Mouse (Mus musculus) CH12.LX (cell line): ENCODE data around the gene Klhl5. TPM values are rescaled to one million over a fixed set of nuclear protein-coding genes. Genes with fewer than 3 reads are reported as not detected.
A peak's percentile ranks its signal among the peaks of the same experiment; 100 is the strongest.

Source experiments
- DNase-seq: peaks from one replicate; pipeline ENCODE4 v3.0.0-alpha.2; 2013; ENCODE audit errors: extremely low read depth
- H3K27ac ChIP-seq: 2 replicates; pipeline ENCODE4 v1.5.1; 2012; ENCODE audit warnings: low read depth, mild to moderate bottlenecking, control low read depth, moderate library complexity; ENCODE audit not compliant: insufficient read depth
- H3K27me3 ChIP-seq: replicated peaks from 2 replicates; pipeline ENCODE3; 2012; ENCODE audit warnings: inconsistent platforms
- H3K36me3 ChIP-seq, 2 experiments: replicated peaks in 1 of 2; 2 replicates each; pipeline versions ENCODE3 to v1.6.1; 2012; ENCODE audit warnings: inconsistent platforms in 1 of 2, low read length in 1 of 2, mild to moderate bottlenecking in 1 of 2, mixed read lengths in 1 of 2, moderate library complexity in 1 of 2; ENCODE audit not compliant: control insufficient read depth in 1 of 2, insufficient read depth in 1 of 2
- H3K4me1 ChIP-seq, 2 experiments: 2 replicates each; pipeline ENCODE4 v1.6.1; 2012; ENCODE audit warnings: inconsistent platforms in 1 of 2, moderate library complexity in 1 of 2; ENCODE audit not compliant: insufficient read depth in 2 of 2, control insufficient read depth in 1 of 2
- H3K4me2 ChIP-seq: 2 replicates; pipeline ENCODE4 v1.6.1; 2012; ENCODE audit warnings: low read depth, mild to moderate bottlenecking, control low read depth; ENCODE audit not compliant: poor library complexity, insufficient read depth, severe bottlenecking
- H3K4me3 ChIP-seq, 3 experiments: fragments of 150-350 bp in 1 of 3; sonication (generic) in 1 of 3; replicated peaks in 1 of 3; 2 replicates each; pipeline versions ENCODE3 to v1.5.1; 2011 to 2012; ENCODE audit warnings: low read depth in 2 of 3, low read length in 2 of 3, mild to moderate bottlenecking in 2 of 3, moderate library complexity in 2 of 3, control low read depth in 1 of 3, improper control_type of control experiment in 1 of 3, inconsistent platforms in 1 of 3, mixed read lengths in 1 of 3; ENCODE audit not compliant: poor library complexity in 1 of 3
- H3K79me2 ChIP-seq: replicated peaks from 2 replicates; pipeline ENCODE4 v1.6.1; 2012; ENCODE audit warnings: mild to moderate bottlenecking, moderate library complexity; ENCODE audit not compliant: control insufficient read depth, poor library complexity, insufficient read depth, severe bottlenecking; ENCODE audit errors: extremely low read depth
- H3K9ac ChIP-seq: 2 replicates; pipeline ENCODE4 v1.6.1; 2012; ENCODE audit warnings: low read depth, mild to moderate bottlenecking, control low read depth, moderate library complexity; ENCODE audit not compliant: insufficient read depth
- H3K9me3 ChIP-seq: replicated peaks from 2 replicates; pipeline ENCODE3; 2012; ENCODE audit warnings: low read length, inconsistent platforms, mixed read lengths
- CHD1 ChIP-seq: IDR thresholded peaks from 2 replicates; pipeline ENCODE4 v1.6.1; 2012; ENCODE audit warnings: low read depth, low read length, improper control_type of control experiment, inconsistent platforms
- CTCF ChIP-seq, 2 experiments: IDR thresholded peaks in 1 of 2; conservative IDR thresholded peaks in 1 of 2; 2 replicates each; pipeline ENCODE4 v1.5.1; 2011 to 2012; ENCODE audit warnings: low read depth in 2 of 2, low read length in 2 of 2, improper control_type of control experiment in 1 of 2, inconsistent platforms in 1 of 2, mild to moderate bottlenecking in 1 of 2, moderate library complexity in 1 of 2
- E2F4 ChIP-seq: IDR thresholded peaks from 2 replicates; pipeline ENCODE4 v1.6.1; 2011; ENCODE audit warnings: low read depth, low read length, improper control_type of control experiment; ENCODE audit not compliant: insufficient replicate concordance
- EP300 ChIP-seq: IDR thresholded peaks from 2 replicates; pipeline ENCODE4 v1.6.1; 2011; ENCODE audit warnings: low read length, improper control_type of control experiment
- HCFC1 ChIP-seq: IDR thresholded peaks from 2 replicates; pipeline ENCODE4 v1.6.1; 2012; ENCODE audit warnings: low read depth, mild to moderate bottlenecking, inconsistent platforms, low read length, improper control_type of control experiment
- JUND ChIP-seq: conservative IDR thresholded peaks from 2 replicates; pipeline ENCODE4 v1.6.1; 2011; ENCODE audit warnings: low read depth, low read length, improper control_type of control experiment
- KAT2A ChIP-seq: IDR thresholded peaks from 2 replicates; pipeline ENCODE4 v1.6.1; 2012; ENCODE audit warnings: low read length, improper control_type of control experiment, inconsistent platforms; ENCODE audit not compliant: insufficient replicate concordance
- MAZ ChIP-seq: IDR thresholded peaks from 2 replicates; pipeline ENCODE4 v1.6.1; 2012; ENCODE audit warnings: low read depth, mild to moderate bottlenecking, inconsistent platforms, low read length, improper control_type of control experiment, moderate library complexity
- MEF2A ChIP-seq: IDR thresholded peaks from 2 replicates; pipeline ENCODE4 v1.6.1; 2014; ENCODE audit warnings: low read depth, mild to moderate bottlenecking, inconsistent platforms, low read length, improper control_type of control experiment, borderline replicate concordance
- MYC ChIP-seq: IDR thresholded peaks from 2 replicates; pipeline ENCODE4 v1.6.1; 2011; ENCODE audit warnings: low read depth, mild to moderate bottlenecking, improper control_type of control experiment, low read length
- NELFE ChIP-seq: IDR thresholded peaks from 2 replicates; pipeline ENCODE4 v1.6.1; 2011; ENCODE audit warnings: low read depth, low read length, improper control_type of control experiment
- NRF1 ChIP-seq: IDR thresholded peaks from 2 replicates; pipeline ENCODE4 v1.6.1; 2014; ENCODE audit warnings: low read depth, mild to moderate bottlenecking, inconsistent platforms, low read length, improper control_type of control experiment, moderate library complexity
- PAX5 ChIP-seq: IDR thresholded peaks from 2 replicates; pipeline ENCODE4 v1.6.1; 2012; ENCODE audit warnings: low read length, inconsistent platforms, mixed read lengths
- RAD21 ChIP-seq: IDR thresholded peaks from 2 replicates; pipeline ENCODE4 v1.6.1; 2011; ENCODE audit warnings: low read depth, mild to moderate bottlenecking, low read length, improper control_type of control experiment, moderate library complexity
- RCOR1 ChIP-seq: conservative IDR thresholded peaks from 2 replicates; pipeline ENCODE4 v1.6.1; 2012; ENCODE audit warnings: low read depth, mild to moderate bottlenecking, inconsistent platforms, low read length, improper control_type of control experiment
- SMC3 ChIP-seq: IDR thresholded peaks from 2 replicates; pipeline ENCODE4 v1.6.1; 2011; ENCODE audit warnings: low read depth, low read length, improper control_type of control experiment
- TBP ChIP-seq: conservative IDR thresholded peaks from 2 replicates; pipeline ENCODE4 v1.6.1; 2011; ENCODE audit warnings: low read depth, low read length, improper control_type of control experiment
- TCF12 ChIP-seq: IDR thresholded peaks from 2 replicates; pipeline ENCODE4 v1.6.1; 2014; ENCODE audit warnings: low read depth, mild to moderate bottlenecking, inconsistent platforms, low read length, improper control_type of control experiment
- UBTF ChIP-seq: IDR thresholded peaks from 2 replicates; pipeline ENCODE4 v1.6.1; 2012; ENCODE audit warnings: low read depth, mild to moderate bottlenecking, inconsistent platforms, low read length, improper control_type of control experiment, moderate library complexity
- USF2 ChIP-seq: conservative IDR thresholded peaks from 2 replicates; pipeline ENCODE4 v1.6.1; 2011; ENCODE audit warnings: low read depth, low read length, improper control_type of control experiment
- ZC3H11A ChIP-seq: IDR thresholded peaks from 2 replicates; pipeline ENCODE4 v1.6.1; 2012; ENCODE audit warnings: low read depth, mild to moderate bottlenecking, inconsistent platforms, low read length, improper control_type of control experiment
- ZKSCAN1 ChIP-seq: IDR thresholded peaks from 2 replicates; pipeline ENCODE4 v1.6.1; 2012; ENCODE audit warnings: low read depth, inconsistent platforms, low read length, improper control_type of control experiment, borderline replicate concordance
- ZNF384 ChIP-seq: IDR thresholded peaks from 2 replicates; pipeline ENCODE4 v1.6.1; 2012; ENCODE audit warnings: low read depth, low read length, improper control_type of control experiment, inconsistent platforms
- dilution Hi-C: fragments of 300-500 bp; cut with MboI; formaldehyde crosslinking; loops from 2 replicates; pipeline ENCODE4 v1.14.3; 2020; ENCODE audit warnings: low sequenced_read_pairs; ENCODE audit not compliant: extremely low pct_unique_long_range_greater_than_20kb, extremely low pct_ligation_motif_present
- in situ Hi-C: fragments of 300-500 bp; cut with MboI; formaldehyde crosslinking; loops from 3 replicates; pipeline ENCODE4 v1.14.3; 2019; ENCODE audit warnings: low sequenced_read_pairs, low pct_ligation_motif_present, low pct_unique_long_range_greater_than_20kb, mixed read lengths
- polyA plus RNA-seq: library from polyadenylated mRNA; unstranded; fragments of >175 nt; gene quantifications from 2 replicates; pipeline ENCODE4 v1.2.1, GENCODE M21; 2012; ENCODE audit warnings: low read depth; ENCODE audit not compliant: insufficient read length
- total RNA-seq, 2 experiments: library from RNA; depleted of rRNA; stranded (reverse); fragments of 300-350 nt in 1 of 2; fragments of >200 nt in 1 of 2; gene quantifications; 2 replicates each; pipeline ENCODE4 v1.2.3; 2012 to 2014

Gene Klhl5
- total and polyA plus RNA-seq, 3 experiments, result 20.6 to 31.7 (median 23.2) TPM

- Histone ChIP-seq H3K9ac (no peak overlapping the region), H3K4me3 (no peak overlapping the region), H3K27me3 (no peaks in the 10 kb centered on the region), H3K9me3 (no peaks in the 10 kb centered on the region), H3K79me2 (no peaks in the 10 kb centered on the region), H3K4me2 (no peak overlapping the region), H3K4me1 (no peaks in the 10 kb centered on the region), H3K27ac (no peak overlapping the region), H3K36me3 (peaks cover 0 to 19% of the 10 kb centered on the region in 2 experiments)
- dilution Hi-C loops (no loop called here), in situ Hi-C loops (no loop called here)
- peak; percentile 52 for TF ChIP-seq RAD21
- TF ChIP-seq EP300, result no peak
- TF ChIP-seq RCOR1, result no peak
- no peak for TF ChIP-seq NELFE
- TF ChIP-seq MAZ, result no peak
- TF ChIP-seq CTCF (conservative IDR thresholded peaks at IDR 0.05 in 1 of 2, IDR thresholded peaks at IDR 0.05 in 1 of 2; ENCODE audit: low read depth in 2 of 2, low read length in 2 of 2), result peak in 1 of 2 experiments; percentile 47; a peak in 2 of 4 replicates
- no peak for TF ChIP-seq HCFC1
- no peak for TF ChIP-seq CHD1
- peak; percentile 48 for TF ChIP-seq SMC3
- no peak for TF ChIP-seq UBTF
- no peak for TF ChIP-seq ZC3H11A
- no peak for TF ChIP-seq TCF12
- TF ChIP-seq E2F4, result no peak
- TF ChIP-seq PAX5, result no peak
- TF ChIP-seq ZNF384, result peak; percentile 46; the same call in 1 of the 2 replicates
- TF ChIP-seq USF2, result no peak
- no peak for TF ChIP-seq ZKSCAN1
- no peak for TF ChIP-seq MYC
- TF ChIP-seq NRF1, result no peak
- TF ChIP-seq JUND, result no peak
- no peak for DNase-seq
Measured at GRCm38 (mm10) chr5:65126137-65126536, 18.8 kb downstream of the Klhl5 start.

- dilution Hi-C loops, result no loop called here
- peaks cover 0 to 13% of the 10 kb centered on the region in 2 experiments for H3K36me3 ChIP-seq
- H3K9ac ChIP-seq, result no peak overlapping the region
- no peak for DNase-seq
- H3K4me3 ChIP-seq, result no peak overlapping the region
- in situ Hi-C loops, result no loop called here
- no peaks in the 10 kb centered on the region for H3K27me3 ChIP-seq
- no peak overlapping the region for H3K4me2 ChIP-seq
- no peaks in the 10 kb centered on the region for H3K79me2 ChIP-seq
- H3K9me3 ChIP-seq, result no peaks in the 10 kb centered on the region
- no peaks in the 10 kb centered on the region for H3K4me1 ChIP-seq
- TF ChIP-seq SMC3 (no peak), TBP (no peak), ZNF384 (no peak), MEF2A (no peak), KAT2A (no peak), NRF1 (no peak), JUND (no peak)
- H3K27ac ChIP-seq, result no peak overlapping the region
Measured at GRCm38 (mm10) chr5:65128481-65128880, 21.1 kb downstream of the Klhl5 start.
